Mouse (Mus musculus): Measurements from ENCODE around the gene Pp2d1.

DNA sequence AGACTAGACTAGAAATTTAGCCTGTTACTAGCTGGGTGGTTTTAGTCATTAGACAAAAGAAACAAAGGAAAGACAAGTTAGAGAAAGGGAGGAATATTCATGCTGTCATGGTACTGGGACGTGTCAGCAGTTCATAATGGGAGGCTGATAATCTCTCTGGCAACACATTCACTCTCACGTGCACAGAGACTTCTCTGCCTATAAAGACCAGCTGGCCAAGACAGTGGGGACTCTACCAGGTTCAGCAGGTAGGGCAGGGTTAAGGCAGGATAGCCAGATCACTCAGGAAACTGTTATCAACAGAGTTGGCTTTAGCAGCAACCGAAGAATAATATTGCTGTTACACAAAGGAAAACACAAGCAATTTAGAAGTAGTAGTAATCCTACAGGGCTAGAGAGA, 18.2 kb upstream of the Pp2d1 start:
- no peak for TF ChIP-seq USF2 (conservative IDR thresholded peaks at IDR 0.05; ENCODE audit: low read depth, low read length)
- no peak for TF ChIP-seq IRF4 (IDR thresholded peaks at IDR 0.05; ENCODE audit: low read depth, low read length)
- TF ChIP-seq POLR2A (IDR thresholded peaks at IDR 0.05; ENCODE audit: low read depth, low read length) = no peak
- TF ChIP-seq CTCF (conservative IDR thresholded peaks at IDR 0.05 in 1 of 2, IDR thresholded peaks at IDR 0.05 in 1 of 2; ENCODE audit: low read depth in 2 of 2, low read length in 2 of 2) = no peak
- no peak for TF ChIP-seq ZMIZ1 (IDR thresholded peaks at IDR 0.05; ENCODE audit: low read depth, low read length)

Data from CH12.LX (cell line).